Mouse (Mus musculus): ENCODE measurements around the gene Son.

GRCm38 (mm10) chr16:91698995-91699394, 51.7 kb downstream of the Son start:
- no peak for TF ChIP-seq CTCF (IDR thresholded peaks at IDR 0.05; ENCODE audit: low read depth)
- no peak for TF ChIP-seq EP300 (IDR thresholded peaks at IDR 0.05; ENCODE audit: low read depth)

Measured in liver, postnatal 0 days (tissue).